Mouse (Mus musculus): ENCODE measurements around the gene Taok2. TPM values are rescaled to one million over a fixed set of nuclear protein-coding genes. Genes with fewer than 3 reads are reported as not detected.

Gene Taok2
- polyA plus RNA-seq, 2 experiments from 2014 or later = 15.3 to 15.6 TPM

DNA sequence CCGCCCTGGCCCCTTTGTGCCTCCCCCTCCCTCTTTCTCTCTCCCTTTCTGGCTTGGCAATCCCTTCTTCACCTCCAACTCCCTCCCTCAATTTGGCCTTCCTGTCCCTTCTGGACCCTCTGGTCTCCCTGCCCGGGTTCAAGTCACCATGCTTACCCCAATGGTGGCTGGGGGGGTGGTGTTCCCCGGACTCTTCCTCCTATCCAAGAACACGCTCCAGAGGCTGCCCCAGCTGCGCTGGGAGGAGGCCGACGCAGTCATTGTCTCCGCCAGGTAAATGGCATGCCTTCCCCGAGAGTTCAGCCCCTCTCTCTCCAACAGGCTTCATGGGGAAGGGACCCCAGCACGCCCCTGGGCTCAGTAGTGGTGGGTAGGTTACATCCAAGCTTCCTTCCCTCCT is 60.6 kb downstream of the Taok2 start:
- no peak for ATAC-seq

DNA sequence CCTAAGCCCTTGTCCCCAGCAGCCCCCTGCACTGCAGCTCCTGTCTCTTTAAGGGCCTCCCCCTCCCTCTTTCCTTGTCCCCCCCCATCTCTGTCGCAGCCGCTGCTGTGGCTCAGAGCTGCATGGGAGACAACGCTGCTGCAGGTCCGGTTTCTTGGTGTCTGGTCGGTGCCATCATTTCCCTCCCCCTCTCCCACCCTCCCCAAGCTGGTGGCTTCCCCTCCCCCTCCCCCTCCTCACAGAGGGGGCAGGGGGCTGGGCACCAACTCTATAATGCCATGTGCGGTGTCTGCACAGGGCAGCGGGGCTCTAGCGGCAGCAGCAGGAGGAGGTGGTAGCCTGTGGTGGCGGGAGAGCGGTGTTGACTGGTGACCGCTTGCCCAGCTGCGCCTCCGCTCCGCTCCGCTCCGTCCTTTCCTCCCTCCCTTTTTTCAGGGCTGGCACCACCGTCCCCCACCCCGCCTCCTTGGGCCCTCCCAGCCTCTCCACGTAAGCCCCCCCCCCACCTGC is 61.2 kb downstream of the Taok2 start:
- ATAC-seq = no peak

DNA sequence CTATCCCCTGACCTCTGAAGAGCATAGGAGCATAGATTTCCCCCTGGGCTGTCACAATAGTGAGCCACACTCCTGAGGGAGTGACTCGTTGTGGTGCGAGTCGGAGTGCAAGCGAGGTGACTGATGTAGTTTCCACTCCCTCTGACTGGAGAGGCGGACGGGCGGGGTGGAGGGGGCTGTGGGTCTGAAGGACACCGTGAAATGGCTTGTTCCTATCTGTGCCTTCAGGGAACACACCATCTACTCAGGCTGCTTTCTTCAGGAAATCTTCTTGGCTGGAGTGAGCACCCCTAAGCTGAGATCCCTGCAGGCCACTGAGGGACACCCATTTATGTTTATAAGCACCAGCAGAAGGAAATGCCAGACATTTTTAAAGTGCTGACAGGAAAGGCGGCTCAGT is 61.8 kb downstream of the Taok2 start:
- ATAC-seq = no peak

DNA sequence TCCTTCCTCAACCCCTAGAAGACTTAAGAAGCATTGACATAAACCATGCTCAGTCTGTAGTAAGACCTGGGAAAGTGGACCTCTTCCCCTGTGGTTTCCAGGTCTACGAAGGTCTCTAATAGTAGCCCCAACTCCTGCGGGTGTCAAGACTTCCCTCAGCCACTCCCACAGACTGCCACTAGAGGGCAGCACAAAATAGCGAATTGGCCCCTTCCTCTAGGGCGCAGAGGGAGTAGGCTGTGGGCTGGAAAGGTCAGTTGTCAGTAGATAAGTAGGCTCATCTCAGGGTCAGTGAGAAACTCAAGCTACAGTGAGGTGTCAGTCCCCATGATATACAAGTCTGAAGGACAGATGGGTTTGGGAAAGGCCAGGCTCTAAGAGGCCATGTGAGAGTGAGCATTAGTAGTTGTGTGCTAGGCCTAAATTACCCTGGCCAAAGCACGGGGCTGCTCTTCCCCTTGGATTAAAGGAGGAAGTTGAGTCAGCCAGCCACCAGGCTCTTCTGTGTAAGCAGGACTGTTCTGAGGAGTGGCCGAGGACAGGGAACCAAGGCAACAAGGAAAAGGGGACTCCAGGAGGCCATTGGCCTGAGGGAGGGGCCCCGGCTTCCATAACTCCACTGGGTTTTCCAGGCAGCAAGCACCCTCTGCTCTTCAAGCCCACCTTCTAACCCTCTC is 62.5 kb downstream of the Taok2 start:
- peak; percentile 71 for ATAC-seq

DNA sequence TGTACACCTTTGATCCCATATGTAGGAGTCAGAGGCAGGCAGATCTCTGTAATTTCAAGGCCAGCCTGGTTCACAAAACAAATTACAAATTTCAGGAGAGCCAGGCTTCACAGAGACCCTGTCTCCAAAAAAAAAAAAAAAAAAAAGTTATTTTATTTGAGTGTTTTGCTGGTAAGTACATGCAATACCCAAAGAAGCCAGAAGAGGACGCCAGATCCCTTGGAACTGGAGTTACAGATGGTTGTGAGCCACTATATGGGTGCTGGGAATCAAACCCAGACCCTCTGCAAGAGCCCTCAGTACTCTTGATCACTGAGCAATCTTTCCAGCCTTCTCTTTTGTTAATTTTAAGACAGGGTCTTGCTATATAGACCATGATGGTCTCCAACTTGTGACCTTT is 65.7 kb downstream of the Taok2 start:
- no peak for ATAC-seq

DNA sequence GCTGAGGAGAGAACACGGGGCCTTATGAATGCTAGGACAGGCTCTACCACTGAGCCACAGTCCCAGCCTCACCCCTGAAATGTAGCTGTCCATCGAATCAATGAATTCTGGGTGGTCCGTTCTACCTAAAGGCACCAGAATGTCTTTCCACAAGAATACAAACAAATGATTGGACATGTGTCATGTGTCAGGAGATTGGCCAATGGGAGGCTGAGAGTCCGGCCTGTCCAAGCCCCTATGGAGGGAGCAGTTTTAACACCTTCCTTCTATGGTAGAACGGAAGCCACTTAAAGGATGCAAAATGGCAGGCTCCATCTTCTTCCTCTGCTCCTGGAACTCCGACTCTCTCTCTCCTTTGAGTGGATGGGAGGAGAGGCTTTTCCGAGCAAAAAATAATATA is 66.9 kb downstream of the Taok2 start:
- no peak for ATAC-seq

DNA sequence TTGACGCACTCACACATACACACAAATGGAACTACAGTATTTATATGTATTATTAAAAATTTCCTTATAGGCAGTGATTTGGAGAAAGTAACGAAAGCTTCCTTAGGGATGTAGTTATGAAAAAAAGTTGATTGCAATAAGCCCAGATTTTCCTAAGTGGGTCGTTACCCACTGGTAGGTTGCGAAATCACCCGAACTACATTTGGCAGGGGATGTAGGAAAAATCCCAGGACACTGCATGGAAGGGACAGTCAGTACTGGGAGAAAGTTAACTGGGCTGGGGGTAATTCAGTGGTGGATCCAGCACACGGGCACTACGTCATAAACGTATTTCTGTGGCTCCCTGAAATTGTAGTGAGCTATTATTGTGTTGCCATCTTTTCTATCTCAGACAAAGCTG is 68.0 kb downstream of the Taok2 start:
- ATAC-seq = no peak

DNA sequence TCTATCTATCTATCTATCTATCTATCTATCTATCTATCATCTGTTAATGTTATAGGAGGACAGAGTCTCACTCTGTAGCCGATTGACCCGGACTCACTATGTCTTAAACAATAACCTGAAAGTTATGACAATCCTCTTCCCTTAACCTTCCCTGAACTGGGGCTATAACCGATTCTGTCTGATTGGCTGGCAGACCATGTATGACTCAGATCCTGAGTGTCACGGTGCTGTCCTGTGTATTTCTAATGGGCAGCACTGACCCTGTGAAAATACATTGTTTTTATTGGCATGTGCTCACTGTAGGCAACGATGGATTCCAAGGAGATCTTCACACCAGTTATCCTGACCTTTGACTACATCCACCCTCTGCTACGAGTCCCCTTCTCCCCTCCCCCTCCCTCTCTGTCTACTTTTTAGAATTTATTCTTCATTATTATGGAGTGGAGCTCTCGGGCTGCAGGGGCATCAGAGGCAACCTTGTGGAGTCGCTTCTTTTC is 68.7 kb downstream of the Taok2 start:
- ATAC-seq = no peak

Other genes starting within 250 kb of the Taok2 start
- gene Sgf29, start 235.4 kb downstream of the Taok2 start, polyA plus RNA-seq (2017; shearing (Covaris generic)) = 100 to 1,000 TPM in 1 of 2 experiments, 10 to 100 TPM in 1; 93.1 to 113 TPM
- gene Sult1a1, start 208.3 kb downstream of the Taok2 start, polyA plus RNA-seq (2017; shearing (Covaris generic)) = 1 to 10 TPM in 1 of 2 experiments, under 1 TPM in 1; 0.82 to 1.3 TPM
- gene Bola2, start 189.3 kb downstream of the Taok2 start, polyA plus RNA-seq (2017; shearing (Covaris generic)) = 100 to 1,000 TPM in 1 of 2 experiments, 10 to 100 TPM in 1; 82.6 to 175 TPM
- 10 to 100 TPM; 10.6 to 21.4 TPM for gene Slx1b, start 188.9 kb downstream of the Taok2 start, polyA plus RNA-seq (2017; shearing (Covaris generic))
- gene Coro1a, start 176.9 kb downstream of the Taok2 start, polyA plus RNA-seq (2017; shearing (Covaris generic)) = 1,000 to 10,000 TPM; 2,251 to 2,782 TPM
- 10 to 100 TPM; 16.9 to 17.8 TPM for gene Mapk3, start 125.1 kb downstream of the Taok2 start, polyA plus RNA-seq (2017; shearing (Covaris generic))
- gene Gdpd3, start 118.4 kb downstream of the Taok2 start, polyA plus RNA-seq (2017; shearing (Covaris generic)) = 10 to 100 TPM; 13.9 to 17.4 TPM
- 10 to 100 TPM; 58.4 to 83.8 TPM for gene Ypel3, start 107.7 kb downstream of the Taok2 start, polyA plus RNA-seq (2017; shearing (Covaris generic))
- 1 to 10 TPM; 5.9 to 7.5 TPM for gene Tbx6, start 103.2 kb downstream of the Taok2 start, polyA plus RNA-seq (2017; shearing (Covaris generic))
- gene Ppp4c, start 92.2 kb downstream of the Taok2 start, polyA plus RNA-seq (2017; shearing (Covaris generic)) = 100 to 1,000 TPM; 139 to 140 TPM
- gene Fam57b, start 87.0 kb downstream of the Taok2 start, polyA plus RNA-seq (2017; shearing (Covaris generic)) = not detected
- not detected for gene 4930451I11Rik, start 53.1 kb downstream of the Taok2 start, polyA plus RNA-seq (2017; shearing (Covaris generic))
- not detected for gene Doc2a, start 37.3 kb downstream of the Taok2 start, polyA plus RNA-seq (2017; shearing (Covaris generic))
- 10 to 100 TPM; 12.7 to 20.6 TPM for gene Hirip3, start 22.7 kb downstream of the Taok2 start, polyA plus RNA-seq (2017; shearing (Covaris generic))
- 10 to 100 TPM; 53.9 to 55.7 TPM for gene Ino80e, start 22.3 kb downstream of the Taok2 start, polyA plus RNA-seq (2017; shearing (Covaris generic))
- 10 to 100 TPM; 40.2 to 53.2 TPM for gene Tmem219, start 38.2 kb upstream of the Taok2 start, polyA plus RNA-seq (2017; shearing (Covaris generic))
- gene Kctd13, start 44.2 kb upstream of the Taok2 start, polyA plus RNA-seq (2017; shearing (Covaris generic)) = 1 to 10 TPM; 5.5 to 8.9 TPM
- gene Asphd1, start 64.9 kb upstream of the Taok2 start, polyA plus RNA-seq (2017; shearing (Covaris generic)) = under 1 TPM; 0.48 to 0.51 TPM
- 1 to 10 TPM; 1.5 to 1.8 TPM for gene Sez6l2, start 65.9 kb upstream of the Taok2 start, polyA plus RNA-seq (2017; shearing (Covaris generic))
- gene Cdipt, start 91.2 kb upstream of the Taok2 start, polyA plus RNA-seq (2017; shearing (Covaris generic)) = 100 to 1,000 TPM; 121 to 152 TPM
- 1 to 10 TPM in 1 of 2 experiments, under 1 TPM in 1; 0.32 to 1.1 TPM for gene Cdiptos, start 91.4 kb upstream of the Taok2 start, polyA plus RNA-seq (2017; shearing (Covaris generic))
- 10 to 100 TPM; 13.7 to 20.9 TPM for gene Mvp, start 129.9 kb upstream of the Taok2 start, polyA plus RNA-seq (2017; shearing (Covaris generic))
- gene Pagr1b, start 131.8 kb upstream of the Taok2 start, polyA plus RNA-seq (2017; shearing (Covaris generic)) = 1 to 10 TPM; 1.3 to 2.4 TPM
- gene Pagr1a, start 132.6 kb upstream of the Taok2 start, polyA plus RNA-seq (2017; shearing (Covaris generic)) = 10 to 100 TPM; 49.2 to 70.1 TPM
- gene Gm42742, start 136.4 kb upstream of the Taok2 start, polyA plus RNA-seq (2017; shearing (Covaris generic)) = 10 to 100 TPM; 12.5 to 49.1 TPM
- 1 to 10 TPM; 2.6 to 3.3 TPM for gene Prrt2, start 136.5 kb upstream of the Taok2 start, polyA plus RNA-seq (2017; shearing (Covaris generic))
- gene Maz, start 142.3 kb upstream of the Taok2 start, polyA plus RNA-seq (2017; shearing (Covaris generic)) = 10 to 100 TPM; 14.5 to 18.4 TPM
- gene Kif22, start 157.8 kb upstream of the Taok2 start, polyA plus RNA-seq (2017; shearing (Covaris generic)) = 10 to 100 TPM; 13.9 to 20.5 TPM
- under 1 TPM in 1 of 2 experiments, not detected in 1; 0.81 TPM for gene Zg16, start 202.6 kb upstream of the Taok2 start, polyA plus RNA-seq (2017; shearing (Covaris generic))
- gene AI467606, start 206.7 kb upstream of the Taok2 start, polyA plus RNA-seq (2017; shearing (Covaris generic)) = 100 to 1,000 TPM; 274 to 321 TPM
- gene Qprt, start 237.5 kb upstream of the Taok2 start, polyA plus RNA-seq (2017; shearing (Covaris generic)) = 10 to 100 TPM in 1 of 2 experiments, 1 to 10 TPM in 1; 7.5 to 15.2 TPM

Measured in CD4-positive, CD25-positive, alpha-beta regulatory T cell, adult 4 months (primary cell).